Mouse (Mus musculus): ENCODE measurements around the gene Spag8. TPM values are rescaled to one million over a fixed set of nuclear protein-coding genes. Genes with fewer than 3 reads are reported as not detected.

Gene Spag8
- 0.14 and 0.66 TPM in 2 replicates for polyA plus RNA-seq (2015; fragmentation: Nextera tagmentation; extraction: Ambion mirVana)

GRCm38 (mm10) chr4:43653161-43654015 is at the start of gene Spag8:
Spag8 (minus strand) TSS chr4:43653594.
- DNase-seq (ENCODE audit: low spot score): peak; percentile 24

- no peak for DNase-seq (ENCODE audit: low spot score)
These were observed 47.3 kb upstream of the Spag8 start, which contains the start of gene Olfr70 for GRCm38 (mm10) chr4:43700707-43701106. Olfr70 (minus strand) TSS chr4:43700807.

DNA sequence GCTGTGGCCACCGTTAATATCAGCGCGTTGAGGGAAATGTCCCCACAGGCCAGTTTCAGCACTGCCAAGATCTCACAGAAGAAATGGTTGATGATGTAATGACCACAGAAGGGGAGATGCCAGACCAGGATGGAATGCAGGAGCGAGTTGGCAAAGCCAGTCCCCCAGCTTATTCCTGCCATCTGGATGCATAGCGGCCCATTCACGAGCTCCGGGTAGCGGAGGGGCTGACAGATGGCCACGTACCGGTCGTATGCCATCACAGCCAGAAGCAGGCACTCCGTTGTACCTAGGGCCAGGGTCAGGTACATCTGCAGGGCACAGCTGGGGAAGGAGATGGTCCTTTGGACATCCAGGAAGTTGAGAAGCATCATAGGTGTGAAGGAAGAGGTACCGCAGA is 43.2 kb upstream of the Spag8 start:
- no peak for DNase-seq (ENCODE audit: low spot score)

GRCm38 (mm10) chr4:43695249-43695671 is 41.9 kb upstream of the Spag8 start:
- no peak for DNase-seq (ENCODE audit: low spot score)

- no peak for DNase-seq (ENCODE audit: low spot score)
These were observed 41.2 kb upstream of the Spag8 start for GRCm38 (mm10) chr4:43694439-43695248.

GRCm38 (mm10) chr4:43693806-43694241 is 40.4 kb upstream of the Spag8 start:
- no peak for DNase-seq (ENCODE audit: low spot score)

GRCm38 (mm10) chr4:43691026-43691425 is 37.6 kb upstream of the Spag8 start:
- no peak for DNase-seq (ENCODE audit: low spot score)

GRCm38 (mm10) chr4:43690021-43690420 is 36.6 kb upstream of the Spag8 start:
- DNase-seq (ENCODE audit: low spot score): no peak

DNA sequence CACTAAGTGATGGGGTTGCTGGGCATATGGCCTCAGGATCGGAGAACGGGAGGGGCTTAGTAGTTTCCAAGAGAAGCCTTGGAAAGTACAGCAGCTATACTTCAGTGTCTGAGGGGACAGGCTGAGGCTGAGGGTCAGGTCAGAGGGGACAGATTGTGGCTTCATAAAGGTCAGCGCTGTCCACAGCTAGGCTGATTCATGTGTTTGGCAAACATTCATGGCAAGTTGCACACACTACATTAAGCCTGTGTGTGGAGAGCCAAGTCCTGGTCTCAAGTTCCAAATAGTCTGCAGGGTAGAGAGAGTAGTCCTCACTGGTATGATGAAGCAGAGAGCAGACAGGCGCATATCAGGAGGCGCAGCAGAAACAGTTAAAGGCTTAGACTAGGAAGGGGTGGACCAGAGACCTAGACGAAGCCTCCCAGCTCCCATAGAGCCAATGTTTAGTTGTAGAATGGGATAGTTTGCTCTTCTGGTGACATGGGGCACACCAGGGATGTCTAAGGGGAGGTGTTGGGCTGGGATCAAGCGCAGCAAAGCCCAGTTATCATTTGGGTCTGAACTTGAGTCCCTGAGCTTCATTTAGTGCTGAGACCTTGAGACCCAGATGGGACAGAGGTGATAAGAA is 26.1 kb upstream of the Spag8 start:
- DNase-seq (ENCODE audit: low spot score): no peak

GRCm38 (mm10) chr4:43678541-43678940 is 25.1 kb upstream of the Spag8 start:
- no peak for DNase-seq (ENCODE audit: low spot score)

- no peak for DNase-seq (ENCODE audit: low spot score)
These were observed 22.2 kb upstream of the Spag8 start for GRCm38 (mm10) chr4:43675608-43676007.

- DNase-seq (ENCODE audit: low spot score): no peak
These were observed 21.6 kb upstream of the Spag8 start for GRCm38 (mm10) chr4:43674974-43675373.

GRCm38 (mm10) chr4:43673703-43674102 is 20.3 kb upstream of the Spag8 start:
- DNase-seq (ENCODE audit: low spot score): no peak

DNA sequence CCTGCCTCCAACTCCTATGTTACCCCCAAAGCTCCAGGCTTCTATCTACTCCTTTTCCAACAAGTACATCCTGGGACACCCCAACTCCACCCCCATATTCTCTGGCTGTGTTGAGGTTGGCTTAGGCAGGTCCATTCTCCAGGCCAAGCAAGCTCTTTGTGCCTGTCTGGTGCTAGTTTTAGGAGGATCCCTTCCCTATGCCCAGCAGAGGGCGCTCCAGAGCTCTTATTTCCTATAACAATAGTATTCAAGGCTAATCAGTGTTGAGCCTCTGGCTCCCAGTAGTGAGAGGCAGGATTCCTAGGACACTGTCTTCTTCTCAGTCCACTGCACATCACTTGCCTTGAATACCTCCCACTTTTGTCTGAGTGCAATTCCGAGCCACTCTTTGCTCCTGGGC is 18.7 kb upstream of the Spag8 start:
- peak; percentile 80 for DNase-seq (ENCODE audit: low spot score)

GRCm38 (mm10) chr4:43669428-43669794 is 16.0 kb upstream of the Spag8 start:
- no peak for DNase-seq (ENCODE audit: low spot score)

DNA sequence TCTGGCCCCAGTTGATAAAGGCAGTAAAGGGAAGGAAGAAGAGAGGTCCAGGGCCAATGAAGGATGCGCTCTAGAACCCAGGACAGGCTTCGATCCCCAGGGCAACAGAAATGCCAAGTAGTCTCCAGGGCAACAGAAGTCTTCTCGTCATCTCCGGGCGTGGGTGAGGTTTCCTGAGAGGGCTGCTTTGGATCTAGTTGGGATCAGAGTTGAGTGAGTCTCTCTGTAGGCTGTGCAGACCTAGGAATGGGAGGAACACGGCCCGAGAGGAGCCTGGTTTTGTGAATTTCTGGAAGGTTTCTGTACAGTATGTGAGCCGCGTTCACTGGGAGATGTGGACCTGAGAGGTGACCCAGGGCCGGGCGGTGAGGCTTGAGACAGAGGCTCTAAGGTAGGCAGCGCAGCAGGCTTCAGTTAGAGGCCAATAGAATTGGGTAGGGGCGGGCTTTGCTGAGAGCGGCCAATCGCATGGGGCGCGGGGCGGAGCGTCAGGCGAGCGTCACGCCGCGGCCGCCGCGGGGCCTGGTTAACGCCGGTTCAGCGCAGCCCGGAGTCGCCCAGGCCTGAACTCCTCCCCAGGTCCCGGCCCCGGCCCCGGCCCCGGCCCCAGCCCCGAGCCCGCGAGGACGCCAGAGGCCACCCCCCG is 15.5 kb upstream of the Spag8 start, which contains the start of the genes Tmem8b and Fam221b:
Gene Tmem8b (plus strand): TSS at position 190 of the 646 bp plus-strand sequence.
Gene Fam221b (minus strand): TSS at position 364 of the 646 bp plus-strand sequence.
- DNase-seq (ENCODE audit: low spot score): peak; percentile 83

DNA sequence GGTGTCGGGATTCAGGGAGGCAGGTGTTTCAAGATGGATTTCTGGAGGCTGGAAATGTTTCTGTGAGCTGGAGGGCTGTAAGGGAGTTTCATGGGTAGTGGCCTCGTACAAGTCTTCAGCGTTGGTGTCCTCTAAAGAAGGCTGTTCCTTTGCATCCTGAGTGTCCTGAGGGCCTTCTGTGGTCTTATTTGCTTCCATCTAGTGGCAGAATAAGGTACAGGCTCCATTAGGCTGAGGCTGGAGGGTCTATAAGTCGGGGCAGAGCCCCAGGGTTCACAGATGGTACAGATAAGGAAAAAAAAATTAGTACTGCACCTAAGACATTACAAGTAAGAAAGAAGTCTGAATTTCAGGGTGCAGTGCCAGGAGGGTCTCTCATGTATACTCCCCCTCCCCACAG is 13.0 kb upstream of the Spag8 start:
- peak; percentile 27 for DNase-seq (ENCODE audit: low spot score)

DNA sequence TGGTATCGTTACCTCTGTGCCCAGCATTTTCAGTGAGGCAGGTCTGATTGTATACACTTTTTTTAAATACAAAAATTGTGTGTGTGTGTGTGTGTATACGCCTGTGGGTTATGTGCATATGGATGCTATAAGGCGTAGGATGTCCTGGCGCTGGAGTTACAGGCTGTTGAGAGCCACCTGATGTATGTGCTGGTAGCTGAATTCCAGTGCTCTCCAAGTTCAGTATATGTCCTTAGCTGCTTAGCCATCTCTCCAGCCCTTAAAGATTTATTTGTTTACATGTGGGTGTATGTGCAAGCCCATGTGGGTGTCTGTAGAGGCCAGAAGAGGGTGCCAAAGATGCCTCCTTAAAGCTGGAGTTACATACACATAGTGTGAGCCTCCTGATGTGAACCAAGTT is 3.8 kb upstream of the Spag8 start:
- peak; percentile 14 for DNase-seq (ENCODE audit: low spot score)

- DNase-seq (ENCODE audit: low spot score): peak; percentile 96
These were observed 3.1 kb upstream of the Spag8 start, which contains the start of gene Hint2 for GRCm38 (mm10) chr4:43656339-43657109. Hint2 (minus strand) TSS chr4:43656466.
